Mouse (Mus musculus) small intestine, adult 2 months (tissue): ENCODE results near the gene Rtcb.

ENCODE experiments used
- CTCF ChIP-seq: fragments of 200-500 bp; IDR thresholded peaks from 2 replicates; pipeline ENCODE4 v1.5.1; 2012; ENCODE audit warnings: low read depth, mild to moderate bottlenecking, control low read depth, inconsistent platforms, low read length, moderate library complexity, mixed read lengths; ENCODE audit not compliant: insufficient replicate concordance, insufficient read length; ENCODE audit errors: extremely low read depth
- POLR2A ChIP-seq: fragments of 200-500 bp; IDR thresholded peaks from 2 replicates; pipeline ENCODE4 v1.6.1; 2012; ENCODE audit warnings: low read depth, mild to moderate bottlenecking, control low read depth, inconsistent platforms, low read length, moderate library complexity

GRCm38 (mm10) chr10:85993836-85994235 lies 36.2 kb upstream of the Rtcb start:
- TF ChIP-seq CTCF (no peak), POLR2A (no peak)
